Mouse (Mus musculus): ENCODE measurements around the gene Cul1. TPM values are rescaled to one million over a fixed set of nuclear protein-coding genes. Genes with fewer than 3 reads are reported as not detected.

Gene Cul1
- total RNA-seq, 1 experiment from 2014 or later = 143 TPM

Other genes with a start within 250 kb of the Cul1 start
- gene Ezh2, start 141.9 kb downstream of the Cul1 start, total RNA-seq (2017) = 281 and 287 TPM in 2 replicates

All from common myeloid progenitor, adult 5-6 weeks (primary cell).